Mouse (Mus musculus) cortical plate, adult 2 months (tissue): Measurements from ENCODE around the gene Lgals3bp.

Source experiments
- CTCF ChIP-seq: fragments of 200-500 bp; IDR thresholded peaks from 2 replicates; pipeline ENCODE4 v1.5.1; 2011; ENCODE audit warnings: mild to moderate bottlenecking, control low read depth, low read length; ENCODE audit not compliant: insufficient read depth; ENCODE audit errors: extremely low read depth
- POLR2A ChIP-seq: fragments of 200-500 bp; IDR thresholded peaks from 2 replicates; pipeline ENCODE4 v1.6.1; 2011; ENCODE audit warnings: mild to moderate bottlenecking, low read length, control low read depth; ENCODE audit not compliant: insufficient read depth; ENCODE audit errors: extremely low read depth

DNA sequence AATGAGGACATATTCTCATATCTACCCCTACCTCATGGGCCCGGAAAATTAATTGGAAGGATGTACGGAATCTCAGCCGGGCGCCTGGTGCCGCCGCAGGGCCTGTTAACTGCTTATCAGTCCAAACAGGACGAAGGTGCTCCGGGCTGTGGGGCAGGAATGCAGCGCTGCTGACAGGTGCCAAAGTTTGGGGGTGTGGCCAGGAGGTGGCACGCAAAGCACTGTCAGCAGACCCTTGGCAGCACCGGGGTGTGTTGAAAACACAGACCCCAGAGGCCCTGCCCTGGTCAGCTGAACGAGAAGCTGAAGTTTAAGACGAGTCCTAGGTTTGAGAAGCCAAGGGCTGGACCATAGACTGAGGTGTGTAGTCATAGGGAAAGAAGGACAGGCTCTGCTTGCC lies 40.8 kb upstream of the Lgals3bp start:
- TF ChIP-seq POLR2A (no peak), CTCF (no peak)
